Mouse (Mus musculus) megakaryocyte, embryonic 14.5 days (primary cell): ENCODE data around the gene Ifi47. TPM values are rescaled to one million over a fixed set of nuclear protein-coding genes. Genes with fewer than 3 reads are reported as not detected.

Experiments used
- H3K27me3 ChIP-seq: replicated peaks from 2 replicates; pipeline ENCODE3; 2012; ENCODE audit warnings: inconsistent platforms
- H3K36me3 ChIP-seq: replicated peaks from 2 replicates; pipeline ENCODE3; 2012; ENCODE audit warnings: low read length, inconsistent platforms, mixed read lengths
- H3K4me1 ChIP-seq: 2 replicates; pipeline ENCODE4 v1.6.1; 2012; ENCODE audit warnings: inconsistent platforms
- H3K4me3 ChIP-seq: replicated peaks from 2 replicates; pipeline ENCODE3; 2012; ENCODE audit warnings: moderate library complexity, mild to moderate bottlenecking, inconsistent platforms
- H3K9me3 ChIP-seq: 2 replicates; pipeline ENCODE4 v1.6.1; 2012; ENCODE audit warnings: inconsistent platforms
- FLI1 ChIP-seq: IDR thresholded peaks from 2 replicates; pipeline ENCODE4 v1.6.1; 2012; ENCODE audit warnings: low read length, inconsistent platforms, mixed read lengths
- GATA1 ChIP-seq: IDR thresholded peaks from 3 replicates; pipeline ENCODE4 v1.6.1; 2012; ENCODE audit warnings: mixed read lengths, low read length, inconsistent platforms, borderline replicate concordance
- polyA plus RNA-seq: library from polyadenylated mRNA; stranded (reverse); fragments of >175 nt; gene quantifications from 2 replicates; pipeline ENCODE4 v1.2.3, GENCODE M21; 2012; ENCODE audit warnings: low replicate concordance; ENCODE audit not compliant: insufficient read depth

Gene Ifi47
- polyA plus RNA-seq, 1 experiment = 6.0 TPM

- peaks cover 18% of the 10 kb centered on the region for H3K36me3 ChIP-seq
Measured at GRCm38 (mm10) chr11:49080636-49081035, 4.2 kb downstream of the Ifi47 start.

GRCm38 (mm10) chr11:49081356-49081755 is 5.0 kb downstream of the Ifi47 start:
- Histone ChIP-seq H3K4me1 (peaks cover 94% of the 10 kb centered on the region), H3K27me3 (no peaks in the 10 kb centered on the region), H3K4me3 (peak overlapping the region; percentile 84), H3K36me3 (peaks cover 22% of the 10 kb centered on the region), H3K9me3 (no peaks in the 10 kb centered on the region)
- TF ChIP-seq FLI1 (no peak), GATA1 (no peak)

More at GRCm38 (mm10) chr11:49080636-49081035, 4.2 kb downstream of the Ifi47 start:
- H3K9me3 ChIP-seq = no peaks in the 10 kb centered on the region
- H3K27me3 ChIP-seq = no peaks in the 10 kb centered on the region
- H3K4me1 ChIP-seq = peaks cover 92% of the 10 kb centered on the region
- peak overlapping the region; percentile 83 for H3K4me3 ChIP-seq
- no peak for TF ChIP-seq GATA1
- no peak for TF ChIP-seq FLI1

GRCm38 (mm10) chr11:49081886-49082285 is 5.5 kb downstream of the Ifi47 start:
- Histone ChIP-seq H3K9me3 (no peaks in the 10 kb centered on the region), H3K27me3 (no peaks in the 10 kb centered on the region), H3K4me3 (peak overlapping the region; percentile 84), H3K4me1 (peaks cover 99% of the 10 kb centered on the region), H3K36me3 (peaks cover 25% of the 10 kb centered on the region)
- no peak for TF ChIP-seq GATA1
- no peak for TF ChIP-seq FLI1

GRCm38 (mm10) chr11:49083146-49083545 is 6.8 kb downstream of the Ifi47 start:
- Histone ChIP-seq H3K27me3 (no peaks in the 10 kb centered on the region), H3K4me3 (peak overlapping the region; percentile 11), H3K4me1 (peaks cover 96% of the 10 kb centered on the region), H3K9me3 (no peaks in the 10 kb centered on the region), H3K36me3 (peaks cover 34% of the 10 kb centered on the region)
- TF ChIP-seq FLI1 = no peak
- TF ChIP-seq GATA1 = no peak

DNA sequence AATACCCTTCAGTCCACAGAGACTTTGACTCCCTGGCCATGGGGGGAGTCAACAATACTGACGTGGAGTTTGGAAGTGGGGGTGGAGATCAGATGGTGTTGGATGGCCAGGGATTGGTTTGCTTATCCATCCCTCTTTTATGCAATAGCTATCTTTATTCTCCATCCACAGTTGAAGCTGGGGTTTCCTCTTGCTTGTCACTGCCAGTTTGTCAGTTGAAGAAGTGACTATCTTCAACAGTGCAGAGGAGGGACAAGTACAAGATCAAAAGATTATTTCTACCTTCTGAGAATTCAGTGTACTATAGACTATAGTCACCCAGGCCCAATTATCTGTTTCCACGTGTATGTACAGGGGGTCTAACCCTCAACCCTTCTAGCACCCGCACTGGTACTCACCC is 7.4 kb downstream of the Ifi47 start:
- Histone ChIP-seq H3K36me3 (peaks cover 40% of the 10 kb centered on the region), H3K9me3 (no peaks in the 10 kb centered on the region), H3K4me1 (peaks cover 96% of the 10 kb centered on the region), H3K27me3 (no peaks in the 10 kb centered on the region), H3K4me3 (peak overlapping the region; percentile 78)
- TF ChIP-seq GATA1 (no peak), FLI1 (no peak)

- no peaks in the 10 kb centered on the region for H3K9me3 ChIP-seq
- peaks cover 46% of the 10 kb centered on the region for H3K36me3 ChIP-seq
- H3K4me1 ChIP-seq = peaks cover 97% of the 10 kb centered on the region
- TF ChIP-seq FLI1 (no peak), GATA1 (no peak)
- H3K4me3 ChIP-seq = peak overlapping the region; percentile 87
- no peaks in the 10 kb centered on the region for H3K27me3 ChIP-seq
Measured at GRCm38 (mm10) chr11:49084385-49084784, 8.0 kb downstream of the Ifi47 start.

DNA sequence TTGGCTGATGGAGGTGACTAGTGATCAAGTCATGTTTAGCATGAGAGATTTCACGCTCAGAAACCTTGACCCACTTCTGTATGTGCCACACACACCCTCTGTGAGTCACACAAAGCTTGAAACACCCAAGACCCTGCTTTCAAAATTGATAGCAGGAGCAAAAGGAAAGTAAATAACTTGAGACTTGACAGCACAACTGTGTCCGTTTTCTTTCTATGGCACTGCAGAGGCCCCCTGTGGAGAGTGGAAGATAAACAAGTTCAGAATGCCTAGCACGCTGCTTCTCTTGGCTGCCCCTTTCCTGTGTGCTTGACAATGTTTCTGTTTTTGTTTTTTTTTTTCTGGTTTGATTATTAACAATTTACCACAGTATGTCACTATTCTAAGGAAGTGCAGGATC is 8.5 kb downstream of the Ifi47 start:
- H3K27me3 ChIP-seq = no peaks in the 10 kb centered on the region
- peak overlapping the region; percentile 87 for H3K4me3 ChIP-seq
- peaks cover 47% of the 10 kb centered on the region for H3K36me3 ChIP-seq
- no peaks in the 10 kb centered on the region for H3K9me3 ChIP-seq
- peaks cover 97% of the 10 kb centered on the region for H3K4me1 ChIP-seq
- TF ChIP-seq FLI1 (no peak), GATA1 (no peak)

DNA sequence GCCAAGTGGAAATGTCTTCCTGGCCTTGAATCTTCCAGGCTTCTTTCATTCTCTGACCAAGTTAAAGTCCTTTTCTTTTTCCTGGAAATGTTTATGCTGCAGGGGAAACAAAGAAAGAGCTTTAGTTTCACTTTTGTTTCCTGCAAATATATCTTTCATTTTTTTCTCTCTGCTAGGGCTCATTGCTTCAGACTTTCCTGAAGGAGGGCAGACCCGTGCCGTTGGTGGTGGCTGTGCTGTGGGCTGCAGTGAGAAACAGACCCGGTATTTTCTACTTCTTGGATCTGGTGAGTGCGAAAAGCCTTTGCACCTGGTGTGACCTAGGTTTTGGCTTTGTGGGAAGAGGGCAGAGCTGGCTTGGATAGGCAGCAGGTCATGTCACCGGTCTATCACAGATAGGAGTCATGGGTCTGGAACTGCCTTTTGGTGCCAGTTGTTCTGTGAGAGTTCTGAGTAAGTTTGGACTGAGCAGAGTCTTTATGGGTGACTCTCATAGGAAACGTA is 10.5 kb downstream of the Ifi47 start:
- TF ChIP-seq FLI1 = no peak
- peaks cover 64% of the 10 kb centered on the region for H3K36me3 ChIP-seq
- peaks cover 97% of the 10 kb centered on the region for H3K4me1 ChIP-seq
- H3K9me3 ChIP-seq = no peaks in the 10 kb centered on the region
- H3K4me3 ChIP-seq = peak overlapping the region; percentile 89
- no peaks in the 10 kb centered on the region for H3K27me3 ChIP-seq

- H3K4me3 ChIP-seq = peak overlapping the region; percentile 86
- peaks cover 95% of the 10 kb centered on the region for H3K4me1 ChIP-seq
- no peaks in the 10 kb centered on the region for H3K9me3 ChIP-seq
- no peak for TF ChIP-seq FLI1
- H3K36me3 ChIP-seq = peaks cover 67% of the 10 kb centered on the region
- no peaks in the 10 kb centered on the region for H3K27me3 ChIP-seq
Measured at GRCm38 (mm10) chr11:49087830-49088616, 11.6 kb downstream of the Ifi47 start.

DNA sequence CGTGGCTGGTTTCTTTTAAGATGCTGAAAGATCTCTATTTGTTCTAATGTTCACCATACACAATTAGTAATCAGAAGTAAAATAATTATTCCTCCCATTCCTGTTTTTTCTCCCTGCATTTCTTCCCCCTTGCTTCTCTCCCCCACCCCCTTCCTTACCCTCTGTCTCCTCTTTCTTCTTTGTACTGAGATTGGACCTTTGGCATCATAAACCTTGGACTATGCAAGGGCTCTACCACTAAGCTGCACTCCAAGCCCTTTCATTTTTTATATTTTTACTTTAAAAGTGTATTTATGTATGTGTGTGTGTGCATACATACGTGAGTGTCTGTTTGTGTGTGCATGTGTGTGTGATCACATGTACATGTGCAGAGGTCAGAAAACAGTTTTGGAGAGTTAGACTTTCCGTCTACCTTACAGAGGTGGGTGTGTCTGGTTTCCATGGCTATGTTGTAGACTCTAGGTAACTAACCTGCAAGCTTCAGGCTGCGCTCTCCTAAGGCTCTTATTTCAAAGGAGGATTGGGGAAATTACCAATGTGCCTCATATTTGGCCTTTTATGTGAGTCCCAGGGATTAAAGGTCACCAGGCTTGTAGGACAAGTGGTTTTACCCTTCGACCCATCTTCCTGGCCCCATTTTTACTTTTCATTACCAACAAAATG is 12.7 kb downstream of the Ifi47 start:
- Histone ChIP-seq H3K27me3 (no peaks in the 10 kb centered on the region), H3K36me3 (peaks cover 64% of the 10 kb centered on the region), H3K4me1 (peaks cover 89% of the 10 kb centered on the region), H3K4me3 (no peak overlapping the region), H3K9me3 (no peaks in the 10 kb centered on the region)
- TF ChIP-seq FLI1 = no peak
- no peak for TF ChIP-seq GATA1
